Mouse (Mus musculus): ENCODE measurements at regions not wholly inside any gene's neighbourhood (a gene's known extent, or its start where the extent isn't known, plus 50 kb on each side); places are given as distances from the start of the nearest gene placed in this dataset.
A peak's percentile ranks its signal among the peaks of the same experiment; 100 is the strongest.

GRCm38 (mm10) chr2:6263565-6263964 lies 50.7 kb upstream of the Echdc3 start:
- ATAC-seq (ENCODE audit: insufficient number of reproducible peaks, insufficient read depth, low FRiP score, low read depth) = no peak
- H3K27me3 ChIP-seq (ENCODE audit: control insufficient read depth, insufficient read depth, low read length) = no peaks in the 10 kb centered on the region
- no peak overlapping the region for H3K27ac ChIP-seq (ENCODE audit: low read length)
- H3K4me3 ChIP-seq (ENCODE audit: low read depth, low read length) = no peak overlapping the region
- no peak overlapping the region for H3K9ac ChIP-seq (replicated peaks; ENCODE audit: low read depth, low read length)
- H3K9me3 ChIP-seq (ENCODE audit: control insufficient read depth, low read depth, low read length) = no peaks in the 10 kb centered on the region
- peaks cover 10% of the 10 kb centered on the region; the same call in 1 of the 2 replicates for H3K4me1 ChIP-seq (ENCODE audit: control insufficient read depth, insufficient read depth, low read length)
- H3K36me3 ChIP-seq (ENCODE audit: control insufficient read depth, insufficient read depth, low read length) = no peaks in the 10 kb centered on the region
- 94% methylated on average over 4 of the region's 4 CpGs for WGBS
- no peak overlapping the region for H3K4me2 ChIP-seq (replicated peaks; ENCODE audit: low read depth, low read length)

GRCm38 (mm10) chr2:6264085-6264783 lies 51.4 kb upstream of the Echdc3 start:
- ATAC-seq (ENCODE audit: insufficient number of reproducible peaks, insufficient read depth, low FRiP score, low read depth) = no peak; the same call in 1 of the 2 replicates
- no peaks in the 10 kb centered on the region for H3K27me3 ChIP-seq (ENCODE audit: control insufficient read depth, insufficient read depth, low read length)
- H3K9ac ChIP-seq (replicated peaks; ENCODE audit: low read depth, low read length) = no peak overlapping the region
- peaks cover 12% of the 10 kb centered on the region; the same call in 1 of the 2 replicates for H3K4me1 ChIP-seq (ENCODE audit: control insufficient read depth, insufficient read depth, low read length)
- no peak overlapping the region for H3K4me2 ChIP-seq (replicated peaks; ENCODE audit: low read depth, low read length)
- no peaks in the 10 kb centered on the region for H3K9me3 ChIP-seq (ENCODE audit: control insufficient read depth, low read depth, low read length)
- no peak overlapping the region for H3K4me3 ChIP-seq (ENCODE audit: low read depth, low read length)
- no peak overlapping the region for H3K27ac ChIP-seq (ENCODE audit: low read length)
- WGBS = 80% methylated on average over 8 of the region's 8 CpGs
- no peaks in the 10 kb centered on the region for H3K36me3 ChIP-seq (ENCODE audit: control insufficient read depth, insufficient read depth, low read length)

DNA sequence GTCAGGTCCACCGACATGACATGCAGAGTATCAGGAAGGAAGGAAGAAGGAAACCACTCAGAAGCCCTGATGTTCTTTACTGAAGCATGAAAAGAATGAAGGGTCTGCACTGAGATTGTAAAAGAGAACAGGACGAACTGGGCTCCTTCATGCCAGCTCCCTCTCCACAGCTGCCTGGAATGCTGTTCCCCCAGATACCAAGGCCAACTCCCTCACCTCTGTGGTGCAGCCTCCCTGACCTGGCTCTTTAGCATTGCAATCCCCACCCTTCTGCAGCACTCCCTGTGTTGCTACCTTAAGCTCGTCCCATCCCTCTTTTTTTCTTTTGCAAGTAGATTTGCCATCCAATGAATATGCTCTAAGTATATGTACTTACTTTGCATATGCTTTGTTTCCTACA lies 52.3 kb upstream of the Echdc3 start:
- 56% methylated on average over 3 of the region's 3 CpGs for WGBS

DNA sequence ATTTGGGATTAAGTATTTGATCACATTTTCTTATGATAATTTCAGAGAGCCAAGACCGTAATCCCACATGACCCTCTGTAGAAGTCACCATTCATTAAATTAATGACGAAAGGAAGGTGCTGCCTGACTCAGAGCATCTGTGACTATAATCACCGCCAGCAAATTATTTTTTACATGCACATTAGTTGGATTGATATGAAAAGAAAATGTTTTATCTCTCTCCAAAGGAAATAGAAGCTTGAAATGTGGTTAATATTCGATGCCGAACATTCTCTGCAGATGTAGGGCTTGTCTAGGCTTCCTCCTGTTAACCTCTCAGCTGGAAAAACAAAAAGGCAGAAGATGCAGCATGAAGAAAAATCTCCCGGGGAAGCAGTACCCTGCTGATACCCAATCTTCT lies 54.2 kb upstream of the Echdc3 start:
- Histone ChIP-seq H3K9ac (replicated peaks; ENCODE audit: low read depth, low read length) (no peak overlapping the region), H3K4me1 (ENCODE audit: control insufficient read depth, insufficient read depth, low read length) (peaks cover 12% of the 10 kb centered on the region; the same call in 1 of the 2 replicates), H3K36me3 (ENCODE audit: control insufficient read depth, insufficient read depth, low read length) (no peaks in the 10 kb centered on the region), H3K4me2 (replicated peaks; ENCODE audit: low read depth, low read length) (no peak overlapping the region), H3K27ac (ENCODE audit: low read length) (no peak overlapping the region), H3K27me3 (ENCODE audit: control insufficient read depth, insufficient read depth, low read length) (no peaks in the 10 kb centered on the region), H3K4me3 (ENCODE audit: low read depth, low read length) (no peak overlapping the region), H3K9me3 (ENCODE audit: control insufficient read depth, low read depth, low read length) (no peaks in the 10 kb centered on the region)
- WGBS = 56% methylated on average over 6 of the region's 6 CpGs
- ATAC-seq (ENCODE audit: insufficient number of reproducible peaks, insufficient read depth, low FRiP score, low read depth) = no peak

More for the DNA sequence above, 52.3 kb upstream of the Echdc3 start:
- H3K4me2 ChIP-seq (replicated peaks; ENCODE audit: low read depth, low read length) = no peak overlapping the region
- no peak overlapping the region for H3K4me3 ChIP-seq (ENCODE audit: low read depth, low read length)
- no peak overlapping the region for H3K9ac ChIP-seq (replicated peaks; ENCODE audit: low read depth, low read length)
- peaks cover 12% of the 10 kb centered on the region; the same call in 1 of the 2 replicates for H3K4me1 ChIP-seq (ENCODE audit: control insufficient read depth, insufficient read depth, low read length)
- no peaks in the 10 kb centered on the region for H3K36me3 ChIP-seq (ENCODE audit: control insufficient read depth, insufficient read depth, low read length)
- ATAC-seq (ENCODE audit: insufficient number of reproducible peaks, insufficient read depth, low FRiP score, low read depth) = no peak
- no peak overlapping the region for H3K27ac ChIP-seq (ENCODE audit: low read length)
- no peaks in the 10 kb centered on the region for H3K9me3 ChIP-seq (ENCODE audit: control insufficient read depth, low read depth, low read length)
- no peaks in the 10 kb centered on the region for H3K27me3 ChIP-seq (ENCODE audit: control insufficient read depth, insufficient read depth, low read length)

DNA sequence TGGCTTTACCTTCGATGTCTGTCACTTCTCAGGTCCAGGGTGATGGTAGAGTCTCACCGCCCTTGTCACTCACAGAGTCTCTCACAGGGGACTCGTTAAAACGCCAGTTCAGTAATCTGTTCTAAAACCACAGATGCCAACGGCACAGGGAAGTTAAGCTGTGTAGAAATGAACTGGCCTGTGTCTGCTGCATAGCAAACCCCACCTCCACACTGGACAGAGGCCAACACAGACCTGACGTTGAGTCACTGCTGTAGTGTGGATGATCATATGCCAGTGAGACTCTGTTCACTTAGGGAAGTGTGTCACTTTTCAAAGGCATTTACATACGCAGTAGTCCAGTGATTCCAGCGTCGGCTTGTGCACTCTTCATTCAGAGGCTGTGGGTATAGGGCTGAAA lies 54.7 kb upstream of the Echdc3 start:
- H3K4me2 ChIP-seq (replicated peaks; ENCODE audit: low read depth, low read length) = no peak overlapping the region

DNA sequence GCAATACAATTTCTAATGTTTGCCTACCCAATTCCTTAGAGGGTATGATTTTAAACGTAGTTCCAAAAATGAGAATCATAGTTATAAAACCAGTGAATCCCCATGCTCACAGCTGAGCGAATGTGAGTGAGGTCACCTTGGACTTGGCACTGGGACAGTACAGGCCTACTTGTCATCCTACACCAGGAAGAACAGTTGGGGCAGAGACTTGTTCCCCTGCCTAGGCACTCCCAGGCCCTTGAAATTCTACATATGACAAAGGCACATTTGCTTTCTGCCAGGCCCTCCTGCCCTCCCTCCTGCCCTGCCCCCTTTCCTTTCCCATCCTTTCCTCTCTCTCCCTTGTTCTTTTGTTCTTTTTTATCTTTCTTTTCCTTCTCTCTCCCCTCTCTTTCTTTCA lies 50.0 kb upstream of the Usp6nl start:
- Histone ChIP-seq H3K9me3 (ENCODE audit: control insufficient read depth, low read depth, low read length) (no peaks in the 10 kb centered on the region), H3K4me2 (replicated peaks; ENCODE audit: low read depth, low read length) (no peak overlapping the region), H3K27ac (ENCODE audit: low read length) (no peak overlapping the region), H3K4me1 (ENCODE audit: control insufficient read depth, insufficient read depth, low read length) (peaks cover 7% of the 10 kb centered on the region; the same call in 1 of the 2 replicates), H3K36me3 (ENCODE audit: control insufficient read depth, insufficient read depth, low read length) (no peaks in the 10 kb centered on the region), H3K9ac (replicated peaks; ENCODE audit: low read depth, low read length) (no peak overlapping the region), H3K4me3 (ENCODE audit: low read depth, low read length) (no peak overlapping the region), H3K27me3 (ENCODE audit: control insufficient read depth, insufficient read depth, low read length) (no peaks in the 10 kb centered on the region)
- WGBS = 89% methylated on average over 2 of the region's 2 CpGs
- ATAC-seq (ENCODE audit: insufficient number of reproducible peaks, insufficient read depth, low FRiP score, low read depth) = no peak

More for the DNA sequence above, 54.7 kb upstream of the Echdc3 start:
- Histone ChIP-seq H3K4me3 (ENCODE audit: low read depth, low read length) (no peak overlapping the region), H3K4me1 (ENCODE audit: control insufficient read depth, insufficient read depth, low read length) (peaks cover 12% of the 10 kb centered on the region; the same call in 1 of the 2 replicates), H3K36me3 (ENCODE audit: control insufficient read depth, insufficient read depth, low read length) (no peaks in the 10 kb centered on the region), H3K9ac (replicated peaks; ENCODE audit: low read depth, low read length) (no peak overlapping the region), H3K27me3 (ENCODE audit: control insufficient read depth, insufficient read depth, low read length) (no peaks in the 10 kb centered on the region), H3K27ac (ENCODE audit: low read length) (no peak overlapping the region), H3K9me3 (ENCODE audit: control insufficient read depth, low read depth, low read length) (no peaks in the 10 kb centered on the region)
- whole genome bisulfite sequencing = 32% methylated on average over 9 of the region's 9 CpGs
- ATAC-seq (ENCODE audit: insufficient number of reproducible peaks, insufficient read depth, low FRiP score, low read depth) = peak; percentile 72

Measured in stomach, embryonic 14.5 days (tissue).